18 mouse cellular contexts compared by ENCODE assay signal in the genomic region with DNA sequence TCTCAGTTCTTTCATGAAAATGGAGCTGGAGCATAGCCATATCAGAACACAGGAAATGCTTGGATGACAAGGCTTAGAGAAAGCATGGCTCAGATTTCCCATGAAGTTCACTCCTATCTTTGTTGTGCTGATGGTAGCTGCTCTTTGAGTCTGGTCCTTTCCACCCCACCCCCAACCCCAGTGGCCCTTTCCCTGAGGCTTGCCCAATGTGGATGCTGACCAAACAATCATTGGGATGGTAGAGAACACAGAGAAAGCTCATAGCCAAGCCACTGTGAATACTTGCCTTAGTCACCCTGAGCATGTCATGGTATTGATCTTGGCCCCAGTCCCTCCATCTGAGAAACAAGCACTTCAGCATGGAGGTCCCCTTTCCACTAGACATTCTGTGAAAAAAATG. TPM values are rescaled to one million over a fixed set of nuclear protein-coding genes. Genes with fewer than 3 reads are reported as not detected.
DNase-seq lines count a peak whose midpoint lies in the region; ATAC-seq and TF ChIP-seq lines count a peak whose summit lies in the region.
"Had no signal": no experiment of that assay in that cellular context is flagged by ENCODE, and none has a peak within 500 bp of the region (broad histone marks: within the 10 kb centered on the region; RNA-seq: fewer than 3 reads in every experiment).

No protein-coding gene starts in this region.

- no peak for ATAC-seq in heart, embryonic 16.5 days (replicated peaks; ENCODE audit: extremely low read depth, insufficient read depth, low FRiP score)
- no peak for ATAC-seq in liver, embryonic 12.5 days
- no peak for ATAC-seq in liver, embryonic 13.5 days (ENCODE audit: low read depth)
- ATAC-seq: forebrain, embryonic 16.5 days had no signal

- H3K27ac ChIP-seq in heart, embryonic 16.5 days (ENCODE audit: low read length), result peak overlapping the region; percentile 64
- H3K27ac ChIP-seq in liver, embryonic 12.5 days, result 0 out of 2 replicates have a peak overlapping the region, but pooled peaks have one; percentile 14
- H3K27ac ChIP-seq in embryonic fibroblast, embryonic 13.5 days (ENCODE audit: insufficient read depth, low read length), result peak overlapping the region; percentile 91
- H3K27ac ChIP-seq in liver, embryonic 13.5 days, result peak overlapping the region; percentile 27; the same call in 1 of the 2 replicates

- H3K9ac ChIP-seq in heart, embryonic 16.5 days (ENCODE audit: low read length), result no peak overlapping the region
- no peak overlapping the region for H3K9ac ChIP-seq in liver, embryonic 12.5 days
- H3K9ac ChIP-seq in liver, embryonic 13.5 days, result no peak overlapping the region
- H3K9ac ChIP-seq: embryonic facial prominence, embryonic 13.5 days had no signal

- TF ChIP-seq POLR2A in embryonic fibroblast, embryonic 13.5 days (IDR thresholded peaks at IDR 0.05; ENCODE audit: low read depth, low read length), result no peak

- no peak for DNase-seq in heart, postnatal 25 days (ENCODE audit: low spot score)
- no peak for DNase-seq in liver
- DNase-seq in liver, embryonic 13.5 days, result no peak
- no peak for DNase-seq in cerebellum, adult 11-12 months
- DNase-seq in cerebellum, postnatal 25 days, result no peak
- DNase-seq: cerebellum, postnatal 10 days; lung, postnatal 4 days had no signal

- H3K27me3 ChIP-seq in heart, embryonic 16.5 days (ENCODE audit: control insufficient read depth, insufficient read depth, low read length), result no peaks in the 10 kb centered on the region
- no peaks in the 10 kb centered on the region for H3K27me3 ChIP-seq in liver, embryonic 12.5 days (replicated peaks)
- no peaks in the 10 kb centered on the region for H3K27me3 ChIP-seq in liver, embryonic 13.5 days
- H3K27me3 ChIP-seq: embryonic facial prominence, embryonic 13.5 days had no signal

- no peaks in the 10 kb centered on the region for H3K36me3 ChIP-seq in heart, embryonic 16.5 days (ENCODE audit: control insufficient read depth, insufficient read depth)
- H3K36me3 ChIP-seq in liver, embryonic 12.5 days, result no peaks in the 10 kb centered on the region
- no peaks in the 10 kb centered on the region for H3K36me3 ChIP-seq in liver, embryonic 13.5 days
- H3K36me3 ChIP-seq: embryonic facial prominence, embryonic 13.5 days had no signal

- H3K4me2 ChIP-seq in heart, embryonic 16.5 days (ENCODE audit: low read depth, low read length), result no peak overlapping the region
- no peak overlapping the region for H3K4me2 ChIP-seq in liver, embryonic 12.5 days
- no peak overlapping the region for H3K4me2 ChIP-seq in liver, embryonic 13.5 days
- H3K4me2 ChIP-seq: embryonic facial prominence, embryonic 13.5 days had no signal

- no peaks in the 10 kb centered on the region for H3K9me3 ChIP-seq in heart, embryonic 16.5 days (replicated peaks; ENCODE audit: control insufficient read depth, low read length)
- H3K9me3 ChIP-seq in liver, embryonic 12.5 days (replicated peaks), result no peaks in the 10 kb centered on the region
- no peaks in the 10 kb centered on the region for H3K9me3 ChIP-seq in liver, embryonic 13.5 days (replicated peaks)
- H3K9me3 ChIP-seq: embryonic facial prominence, embryonic 13.5 days had no signal

- intact Hi-C loops in heart, postnatal 25 days (cut with DNase I), result no loop called here

- no peak for TF ChIP-seq CTCF in embryonic fibroblast, embryonic 13.5 days (IDR thresholded peaks at IDR 0.05; ENCODE audit: borderline replicate concordance, insufficient read depth, low read length)

- H3K4me1 ChIP-seq in heart, embryonic 16.5 days (ENCODE audit: control insufficient read depth, insufficient read depth, low read length), result peaks cover 13% of the 10 kb centered on the region
- no peaks in the 10 kb centered on the region for H3K4me1 ChIP-seq in liver, embryonic 12.5 days
- H3K4me1 ChIP-seq in embryonic fibroblast, embryonic 13.5 days (ENCODE audit: control insufficient read depth, insufficient read depth, low read length), result peaks cover 18% of the 10 kb centered on the region
- H3K4me1 ChIP-seq in liver, embryonic 13.5 days (replicated peaks), result no peaks in the 10 kb centered on the region

- no peak overlapping the region for H3K4me3 ChIP-seq in heart, embryonic 16.5 days (ENCODE audit: low read length)
- H3K4me3 ChIP-seq in liver, embryonic 12.5 days, result no peak overlapping the region
- no peak overlapping the region for H3K4me3 ChIP-seq in embryonic fibroblast, embryonic 13.5 days (ENCODE audit: insufficient read depth, low read length)
- no peak overlapping the region for H3K4me3 ChIP-seq in liver, embryonic 13.5 days (replicated peaks)
- H3K4me3 ChIP-seq: embryonic facial prominence, embryonic 13.5 days had no signal

RNA-seq across cellular contexts. Expression of gene Ccl2, which starts 3.2 kb away (rescaled TPM):
- 9.1 and 12.3 TPM in 2 replicates for polyA plus RNA-seq in heart, embryonic 16.5 days (2015; fragmentation: Nextera tagmentation; extraction: Ambion mirVana)
- 1 to 10 TPM; 1.2 to 1.3 TPM for total RNA-seq in heart, postnatal 25 days (2021)
- 2.0 and 2.8 TPM in 2 replicates for polyA plus RNA-seq in liver, embryonic 12.5 days (2016; fragmentation: Nextera tagmentation; extraction: Ambion mirVana)
- polyA plus RNA-seq in embryonic fibroblast, embryonic 13.5 days (2011; ENCODE audit: insufficient read length, low read depth, missing spikeins), result 110 and 116 TPM in 2 replicates
- 1.9 and 2.0 TPM in 2 replicates for polyA plus RNA-seq in liver, embryonic 13.5 days (2015; fragmentation: Nextera tagmentation; extraction: Ambion mirVana)
- total RNA-seq: left cerebral cortex, postnatal 36 days; midbrain, postnatal 0 days had no signal

RNA-seq across cellular contexts. Expression of gene Gm17268, which starts 6.2 kb away (rescaled TPM):
- not detected in 2 replicates for polyA plus RNA-seq in heart, embryonic 16.5 days (2015; fragmentation: Nextera tagmentation; extraction: Ambion mirVana)
- total RNA-seq in heart, postnatal 25 days (2021), result not detected
- polyA plus RNA-seq in liver, embryonic 12.5 days (2016; fragmentation: Nextera tagmentation; extraction: Ambion mirVana), result not detected in 2 replicates
- polyA plus RNA-seq in embryonic fibroblast, embryonic 13.5 days (2011; ENCODE audit: insufficient read length, low read depth, missing spikeins), result not detected in 2 replicates
- polyA plus RNA-seq in liver, embryonic 13.5 days (2015; fragmentation: Nextera tagmentation; extraction: Ambion mirVana), result not detected in 2 replicates
- total RNA-seq: adrenal gland, adult 18-20 months; gastrocnemius, postnatal 25 days; left cerebral cortex, postnatal 36 days; midbrain, postnatal 0 days; neutrophil, adult 5-6 weeks had no signal
- polyA plus RNA-seq: embryonic facial prominence, embryonic 13.5 days; forebrain, embryonic 16.5 days; midbrain, postnatal 0 days; thymus, postnatal 0 days had no signal

RNA-seq across cellular contexts. Expression of gene Ccl7, which starts 13.4 kb away (rescaled TPM):
- 3.4 and 6.0 TPM in 2 replicates for polyA plus RNA-seq in heart, embryonic 16.5 days (2015; fragmentation: Nextera tagmentation; extraction: Ambion mirVana)
- under 1 TPM; 0.78 to 0.88 TPM for total RNA-seq in heart, postnatal 25 days (2021)
- polyA plus RNA-seq in liver, embryonic 12.5 days (2016; fragmentation: Nextera tagmentation; extraction: Ambion mirVana), result 0.62 and 0.68 TPM in 2 replicates
- polyA plus RNA-seq in embryonic fibroblast, embryonic 13.5 days (2011; ENCODE audit: insufficient read length, low read depth, missing spikeins), result 189 and 195 TPM in 2 replicates
- 0.67 and 0.94 TPM in 2 replicates for polyA plus RNA-seq in liver, embryonic 13.5 days (2015; fragmentation: Nextera tagmentation; extraction: Ambion mirVana)
- total RNA-seq: neutrophil, adult 5-6 weeks had no signal

RNA-seq across cellular contexts. Expression of gene Ccl11, which starts 25.5 kb away (rescaled TPM):
- 3.3 and 5.0 TPM in 2 replicates for polyA plus RNA-seq in heart, embryonic 16.5 days (2015; fragmentation: Nextera tagmentation; extraction: Ambion mirVana)
- 1 to 10 TPM in 1 of 2 experiments, under 1 TPM in 1; 0.48 to 1.9 TPM for total RNA-seq in heart, postnatal 25 days (2021)
- polyA plus RNA-seq in liver, embryonic 12.5 days (2016; fragmentation: Nextera tagmentation; extraction: Ambion mirVana), result 0.11 TPM in 1 of 2 replicates, not detected in the other
- polyA plus RNA-seq in embryonic fibroblast, embryonic 13.5 days (2011; ENCODE audit: insufficient read length, low read depth, missing spikeins), result 2.6 and 2.9 TPM in 2 replicates
- polyA plus RNA-seq in liver, embryonic 13.5 days (2015; fragmentation: Nextera tagmentation; extraction: Ambion mirVana), result 0.09 and 0.14 TPM in 2 replicates
- total RNA-seq: midbrain, postnatal 0 days; neutrophil, adult 5-6 weeks had no signal
- polyA plus RNA-seq: forebrain, embryonic 16.5 days had no signal

Comparison
In these comparisons a context has a peak if more than half of its experiments do, and no peak if none do; other contexts are left out.
1. H3K27ac ChIP-seq: peak in every context shown above with its lines; median percentile 91 in embryonic fibroblast, embryonic 13.5 days; 64 in heart, embryonic 16.5 days; 27 in liver, embryonic 13.5 days; 14 in liver, embryonic 12.5 days.
2. RNA of gene Ccl7, which starts 13.4 kb away (polyA plus RNA-seq): 189 to 195 TPM in embryonic fibroblast, embryonic 13.5 days; 3.4 to 6.0 TPM in heart, embryonic 16.5 days, 0.62 to 0.68 TPM in liver, embryonic 12.5 days and 0.67 to 0.94 TPM in liver, embryonic 13.5 days; every median in the first group is over 10 times any median in the second.